Mouse (Mus musculus) olfactory bulb, adult 2 months (tissue): ENCODE measurements around the gene Clpx.

Experiments
- CTCF ChIP-seq: fragments of 200-500 bp; IDR thresholded peaks from 2 replicates; pipeline ENCODE4 v1.5.1; 2012; ENCODE audit warnings: low read depth, mild to moderate bottlenecking, low read length, moderate library complexity; ENCODE audit not compliant: insufficient read depth
- POLR2A ChIP-seq: fragments of 200-500 bp; IDR thresholded peaks from 2 replicates; pipeline ENCODE4 v1.6.1; 2012; ENCODE audit warnings: mild to moderate bottlenecking, low read depth, low read length, moderate library complexity; ENCODE audit not compliant: insufficient read depth

GRCm38 (mm10) chr9:65346476-65347111, 52.5 kb downstream of the Clpx start:
- TF ChIP-seq POLR2A (no peak), CTCF (no peak)
